Mouse (Mus musculus) heart, adult 10 weeks (tissue): ENCODE data around the gene Sall4. TPM values are rescaled to one million over a fixed set of nuclear protein-coding genes. Genes with fewer than 3 reads are reported as not detected.

Source experiments
- polyA plus RNA-seq: library from polyadenylated mRNA; stranded (reverse); fragments of 350-450 nt; fragmentation: Illumina TruSeq; extraction: RNeasy Lipid Tissue Mini Kit (QIAGEN cat#74804); gene quantifications from one replicate; pipeline ENCODE4 v1.2.3, GENCODE M21; 2014; ENCODE audit warnings: low read depth, low replicate concordance

Sall4 gene
- 1.1 TPM for polyA plus RNA-seq

DNA sequence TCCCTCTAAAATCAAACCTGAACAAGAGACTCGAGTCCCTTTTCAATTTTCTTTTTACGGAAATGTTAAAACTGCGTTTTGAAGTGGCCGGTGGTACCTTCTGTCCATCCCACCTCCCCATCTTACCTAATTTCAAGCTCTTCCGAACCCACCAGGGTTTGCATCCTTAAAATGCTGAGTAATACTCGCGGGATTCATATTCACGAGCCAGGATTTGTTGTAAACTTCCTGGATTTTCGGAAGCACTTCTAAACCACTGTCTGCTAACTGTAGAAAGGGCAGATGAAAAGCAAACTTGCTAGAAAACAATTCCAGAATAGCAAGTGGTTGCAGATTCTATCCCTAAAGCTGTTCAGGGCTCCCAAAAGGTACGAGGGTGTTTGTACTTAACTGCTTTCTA, at the start of gene Sall4:
Gene Sall4 (minus strand): TSS at position 362 of the 400 bp plus-strand sequence.

DNA sequence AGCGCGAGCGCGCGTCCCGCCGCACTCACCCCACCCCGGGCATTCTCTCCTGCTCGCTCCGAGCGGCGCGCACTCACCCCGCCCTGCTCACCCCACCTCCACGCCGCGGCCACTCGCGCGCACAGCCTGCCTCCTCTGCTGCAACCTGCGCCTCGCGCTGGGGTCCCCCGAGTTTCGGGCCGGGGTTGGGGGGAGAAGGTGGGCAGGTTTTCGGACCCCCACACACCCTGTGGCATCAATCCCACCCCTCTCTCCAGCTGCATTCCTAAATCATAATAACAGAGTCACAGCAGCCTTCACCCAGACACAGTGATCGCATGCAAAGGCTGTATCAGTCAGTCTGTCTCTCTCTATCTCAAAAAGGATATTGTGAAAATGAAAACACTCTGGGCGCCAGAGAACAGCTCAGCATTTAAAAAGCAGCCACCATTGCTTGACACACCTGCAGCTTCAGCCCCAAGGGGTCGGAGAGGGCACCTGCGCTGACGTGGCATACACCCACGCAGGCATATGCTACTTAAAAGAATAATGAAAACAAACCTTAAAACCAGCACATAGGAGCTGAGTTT, 25.6 kb downstream of the Sall4 start, which contains the start of gene Atp9a:
Gene Atp9a (minus strand): TSS at position 351 of the 569 bp plus-strand sequence.

Other genes starting within 250 kb of the Sall4 start
- gene Nfatc2, start 166.3 kb downstream of the Sall4 start, polyA plus RNA-seq: 9.3 TPM
- gene Atp9a, start 25.5 kb downstream of the Sall4 start, polyA plus RNA-seq: 40.1 TPM
- gene Zfp64, start 187.6 kb upstream of the Sall4 start, polyA plus RNA-seq: 6.5 TPM